Mouse (Mus musculus): Measurements from ENCODE around the gene Gpatch11. TPM values are rescaled to one million over a fixed set of nuclear protein-coding genes. Genes with fewer than 3 reads are reported as not detected.
A peak's percentile ranks its signal among the peaks of the same experiment; 100 is the strongest.
"Not testable (repeated sequence)": the region's sequence is repeated elsewhere in the genome, so short reads cannot be mapped to it uniquely, and the experiment has no call there.

Gene Gpatch11
- polyA plus RNA-seq (2011; ENCODE audit: insufficient read depth, insufficient read length, low replicate concordance, missing spikeins), result 17.3 and 34.1 TPM in 2 replicates

GRCm38 (mm10) chr17:78834856-78835835 lies at the start of gene Gpatch11, which contains the start of gene Heatr5b:
TSS of gene Gpatch11 (plus strand) at chr17:78835567.
TSS of gene Heatr5b (minus strand) at chr17:78835364.
- Histone ChIP-seq H3K27ac (ENCODE audit: control insufficient read depth, insufficient read depth, low read depth, low read length, poor library complexity) (peak within 1 kb of the TSS; percentile 72), H3K4me3 (replicated peaks; ENCODE audit: control insufficient read depth, low read depth, low read length) (peak within 1 kb of the TSS; percentile 86), H3K4me1 (ENCODE audit: control insufficient read depth, insufficient read depth, low read length) (no peaks in the 10 kb centered on the region)
- 0 out of 2 replicates have a peak, but pooled peaks have one; percentile 8 for TF ChIP-seq CTCF (IDR thresholded peaks at IDR 0.05; ENCODE audit: control insufficient read depth, insufficient read depth, low read length)
- peak; percentile 74 for TF ChIP-seq POLR2A (IDR thresholded peaks at IDR 0.05; ENCODE audit: borderline replicate concordance, control insufficient read depth, low read depth, low read length)
- under 1% methylated on average over 81 of the region's 81 CpGs for WGBS

DNA sequence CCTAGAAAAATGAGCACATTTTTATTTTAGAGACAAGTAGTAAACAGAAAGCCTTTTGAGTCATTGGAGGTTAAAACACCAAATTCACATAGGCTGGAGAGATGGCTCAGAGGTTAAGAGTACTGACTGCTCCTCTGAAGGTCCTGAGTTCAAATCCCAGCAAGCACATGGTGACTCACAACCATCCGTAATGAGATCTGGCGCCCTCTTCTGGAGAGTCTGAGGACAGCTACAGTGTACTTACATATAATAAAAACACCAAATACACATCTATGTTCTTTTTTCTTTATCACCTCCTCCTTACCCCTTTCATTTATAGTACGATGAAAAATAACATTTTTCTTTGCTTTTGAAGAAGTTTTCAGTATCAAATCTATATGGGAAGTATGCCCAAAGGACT lies 47.1 kb upstream of the Gpatch11 start:
- H3K4me3 ChIP-seq (replicated peaks; ENCODE audit: control insufficient read depth, low read depth, low read length); H3K4me1 ChIP-seq (ENCODE audit: control insufficient read depth, insufficient read depth, low read length); H3K27ac ChIP-seq (ENCODE audit: control insufficient read depth, insufficient read depth, low read depth, low read length, poor library complexity): not testable (repeated sequence)
- WGBS, result 65% methylated on average over 3 of the region's 3 CpGs

DNA sequence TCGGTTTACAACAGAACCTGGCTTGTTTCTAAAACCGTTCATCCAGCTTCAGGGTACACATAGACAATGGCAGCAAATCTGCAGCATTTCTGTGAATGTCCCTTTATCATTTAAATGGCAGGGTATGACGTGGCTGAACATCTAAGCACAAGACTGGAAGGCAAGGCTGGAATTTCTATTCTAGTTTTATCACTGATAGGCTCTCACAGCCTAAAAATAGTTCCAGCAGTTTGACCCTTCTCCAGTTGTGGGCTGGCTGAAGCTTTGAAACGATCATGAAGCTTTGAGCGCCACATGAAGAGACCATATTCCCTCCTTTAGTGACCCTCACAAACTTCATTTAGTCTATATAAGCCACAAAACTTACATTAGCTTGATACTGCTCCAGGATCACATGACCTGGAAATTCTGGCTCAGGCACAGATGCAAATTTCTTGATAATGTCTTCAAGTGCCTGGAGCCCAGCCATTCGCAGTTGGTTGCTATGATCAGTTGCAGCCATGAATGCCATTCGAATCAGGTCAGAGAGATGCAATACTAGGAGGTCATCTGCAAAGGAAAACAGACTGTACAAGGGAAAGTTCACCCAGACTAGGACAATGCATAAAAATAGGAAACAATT lies 44.2 kb upstream of the Gpatch11 start:
- Histone ChIP-seq H3K27ac (ENCODE audit: control insufficient read depth, insufficient read depth, low read depth, low read length, poor library complexity) (no peak overlapping the region), H3K4me1 (ENCODE audit: control insufficient read depth, insufficient read depth, low read length) (no peaks in the 10 kb centered on the region), H3K4me3 (replicated peaks; ENCODE audit: control insufficient read depth, low read depth, low read length) (no peak overlapping the region)
- 71% methylated on average over 7 of the region's 7 CpGs for WGBS
- TF ChIP-seq POLR2A (IDR thresholded peaks at IDR 0.05; ENCODE audit: borderline replicate concordance, control insufficient read depth, low read depth, low read length), result no peak
- TF ChIP-seq CTCF (IDR thresholded peaks at IDR 0.05; ENCODE audit: control insufficient read depth, insufficient read depth, low read length), result no peak

GRCm38 (mm10) chr17:78791690-78792070 lies 43.7 kb upstream of the Gpatch11 start:
- TF ChIP-seq CTCF (IDR thresholded peaks at IDR 0.05; ENCODE audit: control insufficient read depth, insufficient read depth, low read length) (no peak), POLR2A (IDR thresholded peaks at IDR 0.05; ENCODE audit: borderline replicate concordance, control insufficient read depth, low read depth, low read length) (no peak)
- no peak overlapping the region for H3K27ac ChIP-seq (ENCODE audit: control insufficient read depth, insufficient read depth, low read depth, low read length, poor library complexity)
- H3K4me1 ChIP-seq (ENCODE audit: control insufficient read depth, insufficient read depth, low read length), result no peaks in the 10 kb centered on the region
- 88% methylated on average over 3 of the region's 3 CpGs for WGBS
- H3K4me3 ChIP-seq (replicated peaks; ENCODE audit: control insufficient read depth, low read depth, low read length), result no peak overlapping the region

GRCm38 (mm10) chr17:78792122-78792521 lies 43.2 kb upstream of the Gpatch11 start:
- H3K4me1 ChIP-seq (ENCODE audit: control insufficient read depth, insufficient read depth, low read length), result no peaks in the 10 kb centered on the region
- 90% methylated on average over 3 of the region's 3 CpGs for WGBS
- no peak overlapping the region for H3K4me3 ChIP-seq (replicated peaks; ENCODE audit: control insufficient read depth, low read depth, low read length)
- no peak overlapping the region for H3K27ac ChIP-seq (ENCODE audit: control insufficient read depth, insufficient read depth, low read depth, low read length, poor library complexity)
- TF ChIP-seq CTCF (IDR thresholded peaks at IDR 0.05; ENCODE audit: control insufficient read depth, insufficient read depth, low read length), result no peak
- TF ChIP-seq POLR2A (IDR thresholded peaks at IDR 0.05; ENCODE audit: borderline replicate concordance, control insufficient read depth, low read depth, low read length), result no peak

DNA sequence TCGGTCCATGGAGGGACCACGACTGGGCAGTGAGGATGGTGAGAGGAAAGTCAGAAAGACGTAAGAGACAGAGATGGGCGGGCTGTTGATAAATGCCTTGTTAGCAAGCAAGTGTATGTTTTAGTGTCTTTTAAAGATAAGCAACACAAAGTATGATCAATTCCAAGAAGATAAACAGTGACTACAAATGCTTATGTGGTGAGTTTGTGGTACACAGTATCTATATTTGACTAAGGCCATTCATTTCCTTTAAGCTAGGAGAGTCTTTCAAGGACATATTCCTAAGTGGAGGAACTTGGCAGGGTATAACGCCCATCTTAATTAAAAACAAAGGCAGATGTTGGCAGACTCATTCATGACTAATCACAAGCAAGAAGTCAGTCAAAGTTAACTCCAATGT lies 41.0 kb upstream of the Gpatch11 start:
- Histone ChIP-seq H3K27ac (ENCODE audit: control insufficient read depth, insufficient read depth, low read depth, low read length, poor library complexity) (no peak overlapping the region), H3K4me3 (replicated peaks; ENCODE audit: control insufficient read depth, low read depth, low read length) (no peak overlapping the region), H3K4me1 (ENCODE audit: control insufficient read depth, insufficient read depth, low read length) (no peaks in the 10 kb centered on the region)
- no peak for TF ChIP-seq CTCF (IDR thresholded peaks at IDR 0.05; ENCODE audit: control insufficient read depth, insufficient read depth, low read length)
- TF ChIP-seq POLR2A (IDR thresholded peaks at IDR 0.05; ENCODE audit: borderline replicate concordance, control insufficient read depth, low read depth, low read length), result no peak
- WGBS, result 70% methylated on average over 5 of the region's 5 CpGs

DNA sequence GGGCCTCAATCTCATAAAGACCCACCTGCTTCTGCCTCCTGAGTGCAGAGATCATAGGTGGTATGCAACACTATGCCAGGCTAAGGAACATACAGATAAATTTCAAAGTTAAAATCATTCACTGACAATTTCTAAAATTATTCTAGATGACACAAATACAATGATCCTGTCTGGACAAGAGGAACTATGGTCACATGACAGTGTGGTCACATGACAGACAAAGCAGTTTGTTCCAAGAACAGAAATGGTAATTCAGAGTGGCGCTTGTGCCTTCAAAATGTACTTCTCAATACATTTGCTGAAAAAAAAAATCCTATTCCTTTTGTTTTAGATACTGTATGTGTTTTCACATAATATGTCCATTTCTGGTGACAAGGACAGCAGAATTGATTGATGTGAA lies 38.1 kb upstream of the Gpatch11 start:
- no peak for TF ChIP-seq POLR2A (IDR thresholded peaks at IDR 0.05; ENCODE audit: borderline replicate concordance, control insufficient read depth, low read depth, low read length)
- no peak for TF ChIP-seq CTCF (IDR thresholded peaks at IDR 0.05; ENCODE audit: control insufficient read depth, insufficient read depth, low read length)
- no peak overlapping the region for H3K27ac ChIP-seq (ENCODE audit: control insufficient read depth, insufficient read depth, low read depth, low read length, poor library complexity)
- no peak overlapping the region for H3K4me3 ChIP-seq (replicated peaks; ENCODE audit: control insufficient read depth, low read depth, low read length)
- WGBS, result 98% methylated on average over 1 of the region's 1 CpGs
- H3K4me1 ChIP-seq (ENCODE audit: control insufficient read depth, insufficient read depth, low read length), result no peaks in the 10 kb centered on the region

DNA sequence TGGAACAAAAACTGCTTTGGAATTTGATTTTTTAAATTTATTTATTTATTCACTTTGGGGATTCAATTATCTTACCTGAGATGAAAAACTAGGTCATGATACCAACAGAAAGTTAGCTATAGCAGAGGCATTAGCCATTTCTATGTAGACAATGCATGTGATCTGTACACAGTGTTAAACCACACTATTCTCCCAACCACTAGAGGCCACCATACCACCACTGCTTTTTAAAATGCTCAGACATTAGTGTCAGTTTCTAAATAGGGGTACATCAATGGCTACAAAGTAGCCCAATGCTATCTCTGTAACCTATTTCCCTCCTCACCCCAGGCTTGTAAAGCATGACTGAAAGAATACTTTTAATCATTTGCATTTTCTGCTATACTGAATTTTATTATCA lies 26.3 kb upstream of the Gpatch11 start:
- Histone ChIP-seq H3K27ac (ENCODE audit: control insufficient read depth, insufficient read depth, low read depth, low read length, poor library complexity) (no peak overlapping the region), H3K4me1 (ENCODE audit: control insufficient read depth, insufficient read depth, low read length) (no peaks in the 10 kb centered on the region), H3K4me3 (replicated peaks; ENCODE audit: control insufficient read depth, low read depth, low read length) (no peak overlapping the region)
- TF ChIP-seq POLR2A (IDR thresholded peaks at IDR 0.05; ENCODE audit: borderline replicate concordance, control insufficient read depth, low read depth, low read length), result no peak
